Mouse (Mus musculus) lung, postnatal 0 days (tissue): ENCODE measurements at regions not wholly inside any gene's neighbourhood (a gene's known extent, or its start where the extent isn't known, plus 50 kb on each side); places are given as distances from the start of the nearest gene placed in this dataset.

Source experiments
- ATAC-seq: fragments of 200-750 bp; cut with Nextera tagmentation; 2 replicates; pipeline ENCODE4 v1.8.0; 2017; ENCODE audit warnings: moderate library complexity
- DNase-seq: peaks from one replicate; pipeline ENCODE4 v3.0.0-alpha.2; 2016; ENCODE audit warnings: low spot score
- H3K27ac ChIP-seq: fragments of 300-500 bp; sonication (generic); 2 replicates; pipeline ENCODE4 v1.5.1; 2014; ENCODE audit warnings: antibody characterized with exemption, mild to moderate bottlenecking, low read length, mixed read lengths
- H3K27me3 ChIP-seq: fragments of 300-500 bp; sonication (generic); replicated peaks from 2 replicates; pipeline ENCODE4 v1.6.1; 2014; ENCODE audit warnings: low read length, mixed read lengths; ENCODE audit not compliant: insufficient read depth
- H3K36me3 ChIP-seq: fragments of 300-500 bp; sonication (generic); 2 replicates; pipeline ENCODE4 v1.6.1; 2014; ENCODE audit warnings: low read length, mixed read lengths; ENCODE audit not compliant: insufficient read depth
- H3K4me1 ChIP-seq: fragments of 300-500 bp; sonication (generic); 2 replicates; pipeline ENCODE4 v1.6.1; 2014; ENCODE audit warnings: antibody characterized with exemption, low read depth, low read length, mixed read lengths; ENCODE audit not compliant: insufficient read depth
- H3K4me2 ChIP-seq: fragments of 300-500 bp; sonication (generic); replicated peaks from 2 replicates; pipeline ENCODE4 v1.6.1; 2014; ENCODE audit warnings: low read depth, mild to moderate bottlenecking, low read length, moderate library complexity, mixed read lengths
- H3K4me3 ChIP-seq: fragments of 300-500 bp; sonication (generic); 2 replicates; pipeline ENCODE4 v1.5.1; 2014; ENCODE audit warnings: low read depth, low read length
- H3K9ac ChIP-seq: fragments of 300-500 bp; sonication (generic); replicated peaks from 2 replicates; pipeline ENCODE4 v1.6.1; 2014; ENCODE audit warnings: low read depth, mild to moderate bottlenecking
- H3K9me3 ChIP-seq: fragments of 300-500 bp; sonication (generic); 2 replicates; pipeline ENCODE4 v1.6.1; 2016; ENCODE audit warnings: low read length, mixed read lengths
- CTCF ChIP-seq: IDR thresholded peaks from 2 replicates; pipeline ENCODE4 v1.5.1; 2016; ENCODE audit warnings: antibody characterized with exemption, mild to moderate bottlenecking
- EP300 ChIP-seq: IDR thresholded peaks from 2 replicates; pipeline ENCODE4 v1.6.1; 2016; ENCODE audit warnings: antibody characterized with exemption, mild to moderate bottlenecking, control low read depth
- WGBS: fragments of 180-500 bp; shearing (Covaris S2); extraction: QIAGEN DNeasy Blood & Tissue Kit; methylation state at CpG from one replicate; pipeline ENCODE4 v1.1.7; 2014; 5-methylcytosine and 5-hydroxymethylcytosine counted together

DNA sequence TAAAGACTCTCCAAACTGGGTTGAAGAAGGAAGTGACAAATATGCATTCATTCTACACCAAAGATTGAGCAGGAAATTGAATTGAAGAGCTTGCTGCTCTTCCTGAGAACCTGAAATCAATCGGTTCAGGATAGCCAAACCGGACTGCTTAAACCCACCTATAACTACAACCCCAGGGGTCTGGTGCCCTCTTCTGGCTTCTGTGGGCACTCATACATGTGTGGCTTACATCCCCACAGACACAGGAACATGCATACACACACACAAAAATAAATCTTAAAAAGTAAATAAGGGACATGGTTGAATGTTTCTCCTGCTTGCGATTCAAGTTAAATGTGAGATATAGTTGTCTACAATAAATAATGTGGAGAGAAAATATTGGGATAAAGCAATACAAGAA is 244.7 kb upstream of the Noct start:
- no peak overlapping the region for H3K27ac ChIP-seq
- ATAC-seq (no peak), DNase-seq (peak; percentile 39)
- no peaks in the 10 kb centered on the region for H3K9me3 ChIP-seq
- H3K4me3 ChIP-seq: no peak overlapping the region
- H3K4me1 ChIP-seq: no peaks in the 10 kb centered on the region; the same call in 1 of the 2 replicates
- no peak overlapping the region for H3K9ac ChIP-seq
- 69% methylated on average over 3 of the region's 3 CpGs for WGBS
- H3K36me3 ChIP-seq: no peaks in the 10 kb centered on the region
- no peaks in the 10 kb centered on the region for H3K27me3 ChIP-seq
- TF ChIP-seq CTCF (0 out of 2 replicates have a peak, but pooled peaks have one; percentile 13), EP300 (no peak)
- no peak overlapping the region for H3K4me2 ChIP-seq

DNA sequence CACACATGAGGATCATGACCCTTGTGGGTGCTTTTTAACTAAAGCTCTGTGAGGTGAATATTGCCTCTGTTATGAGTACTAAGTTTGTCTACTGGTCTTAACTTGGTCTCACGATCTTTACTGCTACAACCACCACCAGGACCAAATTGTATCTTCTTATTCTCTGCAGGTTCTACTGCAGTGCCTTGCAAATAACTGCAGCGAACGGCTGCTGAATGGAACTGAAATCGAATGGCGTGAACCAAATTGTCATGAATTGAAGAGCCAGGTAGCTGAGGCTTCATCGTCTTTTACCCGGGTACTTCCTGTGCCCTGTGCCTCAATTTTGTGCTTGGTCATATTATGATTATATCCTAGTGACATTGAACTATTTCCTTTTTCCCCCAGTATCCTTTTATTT is 242.5 kb upstream of the Noct start:
- Histone ChIP-seq H3K27me3 (no peaks in the 10 kb centered on the region), H3K4me2 (no peak overlapping the region), H3K27ac (no peak overlapping the region), H3K9ac (no peak overlapping the region), H3K36me3 (no peaks in the 10 kb centered on the region), H3K4me3 (no peak overlapping the region), H3K4me1 (no peaks in the 10 kb centered on the region; the same call in 1 of the 2 replicates), H3K9me3 (no peaks in the 10 kb centered on the region)
- DNase-seq: no peak
- ATAC-seq: no peak
- WGBS: 92% methylated on average over 7 of the region's 7 CpGs
- TF ChIP-seq CTCF (no peak), EP300 (no peak)

DNA sequence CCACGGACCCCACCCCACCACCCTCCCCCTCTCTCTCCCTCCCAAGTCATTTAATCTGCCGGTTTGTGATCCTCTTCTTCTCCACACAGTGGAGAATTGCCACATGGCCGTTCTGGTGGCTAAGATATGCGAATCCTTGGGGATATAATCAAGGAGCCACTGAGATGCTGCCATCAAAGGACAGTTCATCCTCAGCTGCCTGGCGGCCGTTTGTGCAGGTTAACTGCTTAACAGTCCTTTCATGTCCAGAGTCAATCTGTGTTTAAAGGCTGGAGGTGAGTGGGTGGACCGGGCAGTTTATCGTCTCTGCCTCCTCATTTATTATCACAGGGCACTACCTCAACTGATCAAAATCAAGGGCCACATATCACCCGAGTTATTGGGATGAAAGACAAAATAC is 241.6 kb upstream of the Noct start:
- Histone ChIP-seq H3K9ac (no peak overlapping the region), H3K4me2 (no peak overlapping the region), H3K4me1 (no peaks in the 10 kb centered on the region; the same call in 1 of the 2 replicates), H3K36me3 (no peaks in the 10 kb centered on the region), H3K27me3 (no peaks in the 10 kb centered on the region), H3K27ac (no peak overlapping the region), H3K4me3 (no peak overlapping the region), H3K9me3 (no peaks in the 10 kb centered on the region)
- TF ChIP-seq EP300: no peak
- TF ChIP-seq CTCF: no peak
- WGBS: 33% methylated on average over 9 of the region's 9 CpGs
- no peak for DNase-seq
- ATAC-seq: no peak

DNA sequence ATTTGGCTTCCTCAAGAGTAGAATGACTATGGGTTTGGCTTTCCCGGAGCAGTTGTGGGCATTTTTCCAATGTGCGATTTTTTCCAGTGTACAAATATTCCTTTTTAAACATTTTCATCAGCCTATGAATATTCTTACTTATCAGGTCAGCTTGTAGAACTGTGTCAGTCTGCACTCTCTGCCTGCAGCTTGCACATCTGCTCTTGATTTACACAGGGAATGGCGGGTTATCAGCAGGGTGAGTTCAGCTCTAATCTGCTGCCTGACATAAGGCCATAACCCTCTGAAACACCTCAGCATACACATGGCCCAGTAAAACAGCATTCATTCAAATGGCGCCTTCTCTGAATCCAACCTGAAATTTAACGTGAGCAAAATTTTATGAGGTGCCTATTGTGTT is 241.1 kb upstream of the Noct start:
- DNase-seq (no peak), ATAC-seq (no peak)
- no peaks in the 10 kb centered on the region for H3K27me3 ChIP-seq
- H3K9ac ChIP-seq: no peak overlapping the region
- WGBS: 40% methylated on average over 5 of the region's 5 CpGs
- H3K9me3 ChIP-seq: no peaks in the 10 kb centered on the region
- no peaks in the 10 kb centered on the region for H3K36me3 ChIP-seq
- no peak overlapping the region for H3K4me3 ChIP-seq
- H3K4me2 ChIP-seq: no peak overlapping the region
- H3K27ac ChIP-seq: no peak overlapping the region
- no peak for TF ChIP-seq EP300
- TF ChIP-seq CTCF: no peak
- no peaks in the 10 kb centered on the region; the same call in 1 of the 2 replicates for H3K4me1 ChIP-seq

DNA sequence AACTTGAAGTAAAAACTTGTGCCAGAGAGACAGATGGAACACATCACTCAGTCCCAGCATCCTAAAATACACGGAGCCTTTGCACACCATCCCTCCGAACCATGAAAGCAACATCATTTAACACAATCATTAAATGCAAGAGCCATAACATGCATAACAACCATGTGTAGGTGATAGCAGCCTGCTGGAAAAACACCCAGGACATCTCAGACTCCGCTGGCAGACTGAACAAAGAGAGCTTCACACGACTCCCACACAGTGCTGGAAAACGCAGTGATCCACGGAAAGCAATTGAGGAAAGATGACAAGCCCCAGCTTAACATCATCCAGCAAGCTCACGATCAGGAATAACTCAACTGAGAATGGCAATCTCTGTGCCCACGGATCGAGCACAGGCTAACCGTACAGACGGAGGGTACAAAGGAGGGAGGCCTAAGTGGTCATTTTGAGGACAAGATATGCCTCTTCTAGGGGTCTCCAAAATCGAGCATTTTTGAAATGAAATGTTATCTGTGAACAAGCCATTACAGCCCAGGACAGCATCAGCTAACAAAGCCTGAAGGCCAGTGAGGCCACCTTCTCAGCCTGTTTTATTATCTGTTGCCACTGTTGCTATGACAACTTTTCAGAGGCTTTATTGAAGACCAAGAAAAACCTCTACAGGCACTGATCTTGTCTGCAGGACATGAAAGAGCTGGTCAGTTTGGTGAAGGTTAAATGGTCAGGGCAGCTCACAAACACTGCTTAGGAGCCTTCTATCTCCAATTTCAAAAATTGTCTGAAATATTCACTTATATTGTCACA is 240.1 kb upstream of the Noct start:
- Histone ChIP-seq H3K9me3 (no peaks in the 10 kb centered on the region), H3K27me3 (no peaks in the 10 kb centered on the region), H3K4me3 (no peak overlapping the region), H3K9ac (no peak overlapping the region), H3K4me1 (no peaks in the 10 kb centered on the region; the same call in 1 of the 2 replicates), H3K36me3 (no peaks in the 10 kb centered on the region), H3K27ac (no peak overlapping the region), H3K4me2 (no peak overlapping the region)
- DNase-seq: no peak
- WGBS: 51% methylated on average over 12 of the region's 12 CpGs
- TF ChIP-seq CTCF: no peak
- TF ChIP-seq EP300: no peak
- peak; percentile 50 for ATAC-seq

DNA sequence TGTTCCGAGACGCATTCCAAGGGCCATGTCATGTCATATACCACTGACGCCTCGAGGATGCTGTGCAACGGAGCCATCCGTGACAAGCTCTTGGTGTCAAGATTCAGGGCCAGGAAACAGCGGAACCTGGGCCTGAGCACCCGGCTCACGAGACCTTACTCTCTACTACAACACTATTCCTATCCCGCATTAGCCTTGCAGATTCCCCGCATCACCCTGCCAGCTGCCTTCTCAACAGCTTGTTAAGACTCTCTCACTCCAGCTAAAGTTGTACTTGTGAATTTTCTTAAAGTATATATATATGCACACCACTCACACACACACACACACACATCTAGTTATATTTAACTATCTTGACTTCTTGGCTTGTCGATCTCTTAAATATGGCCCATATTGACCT is 236.4 kb upstream of the Noct start:
- Histone ChIP-seq H3K9ac (no peak overlapping the region), H3K9me3 (no peaks in the 10 kb centered on the region), H3K27me3 (no peaks in the 10 kb centered on the region), H3K27ac (no peak overlapping the region), H3K4me2 (no peak overlapping the region), H3K36me3 (no peaks in the 10 kb centered on the region), H3K4me3 (no peak overlapping the region), H3K4me1 (no peaks in the 10 kb centered on the region; the same call in 1 of the 2 replicates)
- TF ChIP-seq EP300: no peak
- no peak for TF ChIP-seq CTCF
- DNase-seq: no peak
- 77% methylated on average over 12 of the region's 12 CpGs for WGBS
- ATAC-seq: no peak
